Mouse (Mus musculus) heart, postnatal 0 days (tissue): ENCODE results near the gene Tec. TPM values are rescaled to one million over a fixed set of nuclear protein-coding genes. Genes with fewer than 3 reads are reported as not detected.

Source experiments
- ATAC-seq: fragments of 200-750 bp; cut with Nextera tagmentation; 2 replicates; pipeline ENCODE4 v1.8.0; 2017; ENCODE audit warnings: low read depth, moderate number of reproducible peaks, moderate library complexity; ENCODE audit not compliant: insufficient read depth
- DNase-seq: peaks from one replicate; pipeline ENCODE4 v3.0.0-alpha.2; 2016; ENCODE audit warnings: low spot score
- H3K27ac ChIP-seq: fragments of 300-500 bp; sonication (generic); 2 replicates; pipeline ENCODE4 v1.5.1; 2014; ENCODE audit warnings: low read depth, mild to moderate bottlenecking
- H3K27me3 ChIP-seq: fragments of 300-500 bp; sonication (generic); 2 replicates; pipeline ENCODE4 v1.6.1; 2014; ENCODE audit warnings: low read length, mixed read lengths; ENCODE audit not compliant: control insufficient read depth, insufficient read depth
- H3K36me3 ChIP-seq: fragments of 300-500 bp; sonication (generic); replicated peaks from 2 replicates; pipeline ENCODE4 v1.6.1; 2014; ENCODE audit warnings: low read length, mixed read lengths; ENCODE audit not compliant: control insufficient read depth, insufficient read depth
- H3K4me1 ChIP-seq: fragments of 300-500 bp; sonication (generic); 2 replicates; pipeline ENCODE4 v1.6.1; 2014; ENCODE audit warnings: antibody characterized with exemption; ENCODE audit not compliant: control insufficient read depth, insufficient read depth
- H3K4me2 ChIP-seq: fragments of 300-500 bp; sonication (generic); 2 replicates; pipeline ENCODE4 v1.6.1; 2014; ENCODE audit warnings: low read depth, mild to moderate bottlenecking, low read length, moderate library complexity
- H3K4me3 ChIP-seq: fragments of 300-500 bp; sonication (generic); 2 replicates; pipeline ENCODE4 v1.5.1; 2014; ENCODE audit warnings: low read depth, low read length
- H3K9ac ChIP-seq: fragments of 300-500 bp; sonication (generic); replicated peaks from 2 replicates; pipeline ENCODE4 v1.6.1; 2014; ENCODE audit warnings: low read depth, low read length, mixed read lengths
- H3K9me3 ChIP-seq: fragments of 300-500 bp; sonication (generic); replicated peaks from 2 replicates; pipeline ENCODE4 v1.6.1; 2016; ENCODE audit warnings: low read length; ENCODE audit not compliant: control insufficient read depth
- CTCF ChIP-seq: IDR thresholded peaks from 2 replicates; pipeline ENCODE4 v1.5.1; 2016; ENCODE audit warnings: antibody characterized with exemption, control low read depth, low read depth
- EP300 ChIP-seq: IDR thresholded peaks from 2 replicates; pipeline ENCODE4 v1.6.1; 2016; ENCODE audit warnings: antibody characterized with exemption, low read depth
- WGBS: fragments of 180-500 bp; shearing (Covaris S2); extraction: QIAGEN DNeasy Blood & Tissue Kit; methylation state at CpG from one replicate; pipeline ENCODE4 v1.1.7; 2014; 5-methylcytosine and 5-hydroxymethylcytosine counted together
- polyA plus RNA-seq: library from polyadenylated mRNA; unstranded; fragments of >200 nt; fragmentation: Nextera tagmentation; extraction: Ambion mirVana; gene quantifications from 2 replicates; pipeline ENCODE4 v1.2.1, GENCODE M21; 2015
- total RNA-seq: library from RNA; depleted of rRNA; stranded (reverse); fragments of >200 nt; gene quantifications from 2 replicates; pipeline ENCODE4 v1.2.3, GENCODE M21; 2014; ENCODE audit warnings: low replicate concordance

The Tec gene
- total and polyA plus RNA-seq, 2 experiments from 2014 or later: 11.1 to 16.2 TPM

DNA sequence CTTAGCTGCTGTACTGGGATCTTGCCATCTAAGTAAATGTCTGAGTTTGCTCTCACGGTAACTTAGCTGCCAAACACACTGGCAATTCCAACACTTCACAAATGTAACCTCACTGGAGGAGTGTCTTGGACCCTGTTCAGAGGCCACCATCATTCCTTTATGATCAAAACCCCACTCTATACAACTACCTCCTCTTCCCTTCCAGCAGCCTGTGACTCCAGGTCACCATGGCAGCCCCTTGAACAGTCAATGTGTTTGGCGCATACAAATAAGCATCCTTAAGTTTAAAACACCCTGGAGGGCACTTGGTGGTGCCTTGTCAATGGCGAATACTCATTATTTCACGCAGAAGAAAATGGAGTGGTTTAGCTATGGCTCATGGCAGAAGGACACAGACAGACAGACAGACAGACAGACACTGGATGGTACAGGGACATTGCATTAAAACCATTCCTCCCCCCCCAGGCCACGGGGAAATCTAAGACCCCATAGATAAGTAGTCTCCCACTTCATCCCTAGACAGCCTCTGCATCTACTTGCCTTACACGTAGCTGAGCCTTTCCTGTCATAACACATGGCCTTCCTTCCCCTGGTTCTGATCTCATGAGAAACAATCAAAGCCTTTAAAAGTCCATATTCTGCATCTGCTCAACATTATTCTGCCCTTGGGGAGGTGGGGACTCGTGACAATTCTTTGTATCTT lies 117.1 kb downstream of the Tec start:
- no peak overlapping the region; the same call in 1 of the 2 replicates for H3K4me3 ChIP-seq
- 69% methylated on average over 7 of the region's 7 CpGs for WGBS
- no peaks in the 10 kb centered on the region for H3K4me1 ChIP-seq
- H3K27ac ChIP-seq: no peak overlapping the region
- H3K9ac ChIP-seq: no peak overlapping the region
- ATAC-seq: no peak
- no peak overlapping the region; the same call in 1 of the 2 replicates for H3K4me2 ChIP-seq
- H3K9me3 ChIP-seq: no peaks in the 10 kb centered on the region
- H3K27me3 ChIP-seq: no peaks in the 10 kb centered on the region
- TF ChIP-seq CTCF: no peak
- TF ChIP-seq EP300: no peak
- H3K36me3 ChIP-seq: peaks cover 19% of the 10 kb centered on the region
- no peak for DNase-seq

DNA sequence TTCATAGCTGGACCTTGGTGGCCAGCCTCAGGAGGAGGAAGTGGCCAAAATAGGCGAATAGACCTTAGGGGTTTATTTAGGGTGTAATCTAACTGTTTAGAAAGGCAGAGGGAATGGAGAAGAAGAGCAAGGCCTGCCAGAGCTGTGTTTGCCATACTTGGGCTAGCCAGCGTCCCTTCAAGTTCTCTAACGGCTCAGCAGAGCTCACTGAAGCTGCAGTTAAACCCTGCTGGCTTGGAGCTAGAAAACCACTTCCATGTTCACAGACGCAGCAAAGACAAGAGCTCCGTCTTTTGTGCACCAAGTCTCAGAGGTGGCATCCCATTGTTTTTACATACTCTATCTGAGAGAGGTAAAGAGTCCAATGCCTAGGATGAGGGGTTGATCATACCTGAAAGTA lies 118.1 kb downstream of the Tec start:
- Histone ChIP-seq H3K9me3 (no peaks in the 10 kb centered on the region), H3K4me3 (no peak overlapping the region), H3K4me2 (no peak overlapping the region), H3K9ac (no peak overlapping the region), H3K27ac (no peak overlapping the region), H3K36me3 (peaks cover 13% of the 10 kb centered on the region), H3K4me1 (no peaks in the 10 kb centered on the region), H3K27me3 (no peaks in the 10 kb centered on the region)
- no peak for TF ChIP-seq CTCF
- TF ChIP-seq EP300: no peak
- DNase-seq: no peak
- 80% methylated on average over 5 of the region's 5 CpGs for WGBS
- no peak for ATAC-seq

DNA sequence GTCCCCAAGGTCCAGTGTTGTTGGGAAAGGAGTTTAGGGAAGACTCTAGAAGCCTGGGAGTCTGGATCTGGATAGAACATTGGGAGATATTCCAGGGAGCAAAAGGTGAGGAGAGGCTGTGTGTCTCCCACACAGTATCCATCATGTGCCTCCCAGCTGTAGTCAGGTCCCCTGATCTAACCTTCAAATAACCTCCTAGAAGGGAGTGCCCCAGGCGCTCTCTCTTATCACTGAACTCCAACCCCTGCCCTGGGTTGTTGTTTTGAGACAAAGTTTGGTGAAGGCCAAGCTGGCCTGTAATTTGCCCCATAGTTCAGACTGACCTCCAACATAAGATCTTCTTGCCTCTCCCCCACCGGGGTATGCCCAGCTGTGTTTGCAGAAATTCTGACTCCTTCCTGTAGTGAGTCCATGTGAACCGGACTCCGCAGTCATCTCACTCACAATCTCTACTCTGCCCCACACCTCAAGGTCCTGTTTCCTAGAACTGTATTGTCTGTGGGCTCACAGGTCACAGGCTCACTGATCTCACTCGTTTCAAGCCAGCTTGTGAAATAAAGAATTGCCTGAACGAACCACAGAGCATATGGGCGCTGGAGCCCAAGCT lies 119.5 kb downstream of the Tec start:
- H3K27ac ChIP-seq: no peak overlapping the region
- no peak for TF ChIP-seq EP300
- no peak for TF ChIP-seq CTCF
- H3K4me2 ChIP-seq: no peak overlapping the region
- ATAC-seq (no peak), DNase-seq (no peak)
- no peaks in the 10 kb centered on the region for H3K4me1 ChIP-seq
- H3K4me3 ChIP-seq: no peak overlapping the region
- WGBS: 67% methylated on average over 7 of the region's 7 CpGs
- peaks cover 4% of the 10 kb centered on the region; the same call in 1 of the 2 replicates for H3K36me3 ChIP-seq
- H3K9ac ChIP-seq: no peak overlapping the region
- no peaks in the 10 kb centered on the region for H3K9me3 ChIP-seq
- H3K27me3 ChIP-seq: no peaks in the 10 kb centered on the region

GRCm38 (mm10) chr5:72747384-72747783 lies 120.9 kb downstream of the Tec start:
- DNase-seq (no peak), ATAC-seq (no peak)
- TF ChIP-seq EP300 (no peak), CTCF (no peak)
- no peaks in the 10 kb centered on the region for H3K9me3 ChIP-seq
- H3K4me2 ChIP-seq: no peak overlapping the region
- no peaks in the 10 kb centered on the region for H3K36me3 ChIP-seq
- no peak overlapping the region for H3K27ac ChIP-seq
- no peak overlapping the region for H3K9ac ChIP-seq
- WGBS: 48% methylated on average over 4 of the region's 4 CpGs
- no peaks in the 10 kb centered on the region for H3K27me3 ChIP-seq
- no peaks in the 10 kb centered on the region for H3K4me1 ChIP-seq
- no peak overlapping the region for H3K4me3 ChIP-seq

GRCm38 (mm10) chr5:72746461-72746860 lies 121.8 kb downstream of the Tec start:
- no peaks in the 10 kb centered on the region for H3K27me3 ChIP-seq
- no peaks in the 10 kb centered on the region for H3K4me1 ChIP-seq
- 66% methylated on average over 4 of the region's 4 CpGs for WGBS
- no peak for DNase-seq
- H3K36me3 ChIP-seq: no peaks in the 10 kb centered on the region
- H3K9ac ChIP-seq: no peak overlapping the region
- H3K9me3 ChIP-seq: no peaks in the 10 kb centered on the region
- no peak overlapping the region for H3K4me3 ChIP-seq
- H3K4me2 ChIP-seq: no peak overlapping the region
- no peak for ATAC-seq
- H3K27ac ChIP-seq: no peak overlapping the region
- TF ChIP-seq CTCF: no peak
- TF ChIP-seq EP300: no peak
